Mouse (Mus musculus) olfactory bulb, adult 2 months (tissue): Measurements from ENCODE around the gene Armc7.
"Not testable (repeated sequence)": the region's sequence is repeated elsewhere in the genome, so short reads cannot be mapped to it uniquely, and the experiment has no call there.

Experiments
- CTCF ChIP-seq: fragments of 200-500 bp; IDR thresholded peaks from 2 replicates; pipeline ENCODE4 v1.5.1; 2012; ENCODE audit warnings: low read depth, mild to moderate bottlenecking, low read length, moderate library complexity; ENCODE audit not compliant: insufficient read depth
- POLR2A ChIP-seq: fragments of 200-500 bp; IDR thresholded peaks from 2 replicates; pipeline ENCODE4 v1.6.1; 2012; ENCODE audit warnings: mild to moderate bottlenecking, low read depth, low read length, moderate library complexity; ENCODE audit not compliant: insufficient read depth

DNA sequence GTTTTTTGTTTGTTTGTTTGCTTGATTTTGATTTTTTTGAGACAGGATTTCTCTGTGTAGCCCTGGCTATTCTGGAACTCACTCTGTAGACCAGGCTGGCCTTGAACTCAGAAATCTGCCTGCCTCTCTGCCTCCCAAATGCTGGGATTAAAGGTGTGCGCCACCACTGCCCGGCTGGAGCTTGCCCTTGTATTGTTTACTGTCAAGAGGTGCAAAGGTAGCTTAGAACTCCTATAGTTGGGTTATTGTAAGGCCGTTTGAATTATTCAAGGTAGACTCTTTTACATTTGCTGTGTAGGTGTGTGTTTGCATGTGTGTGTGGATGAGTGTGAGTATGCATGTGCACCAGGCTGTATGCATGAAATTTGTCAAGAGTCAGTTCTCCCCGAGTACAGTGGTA lies 1.2 kb downstream of the Armc7 start:
- not testable (repeated sequence) for TF ChIP-seq POLR2A, CTCF
